Mouse (Mus musculus): ENCODE measurements around the gene Zcchc7.
"Not testable (repeated sequence)": the region's sequence is repeated elsewhere in the genome, so short reads cannot be mapped to it uniquely, and the experiment has no call there.

Gene Zcchc7

DNA sequence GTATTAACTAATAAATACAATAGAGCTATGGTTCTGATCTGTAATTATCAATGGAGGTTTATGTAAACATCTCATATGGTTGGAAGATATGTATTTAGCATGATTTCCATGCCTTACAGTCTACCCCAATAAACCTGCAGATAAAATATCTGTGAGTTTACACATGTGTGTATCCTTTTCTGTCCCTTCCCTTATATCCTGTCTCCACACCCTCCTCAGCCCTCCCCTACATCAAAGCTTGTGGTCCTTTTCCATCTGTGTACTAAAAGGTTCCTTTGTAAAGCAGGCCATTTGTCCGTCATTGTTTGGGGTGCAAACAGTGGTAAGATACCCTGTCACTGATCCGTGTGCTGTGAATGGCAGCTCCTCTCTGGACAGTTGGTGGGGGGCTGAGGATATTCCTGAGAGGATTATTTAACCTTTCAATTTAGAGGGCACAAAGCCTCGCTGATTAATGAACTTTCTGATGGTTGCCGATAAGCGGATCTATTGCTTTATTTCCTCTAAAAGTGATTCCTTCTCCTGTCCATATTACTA lies 161.7 kb downstream of the Zcchc7 start:
- no peak for DNase-seq (ENCODE audit: low read depth, low spot score)

DNA sequence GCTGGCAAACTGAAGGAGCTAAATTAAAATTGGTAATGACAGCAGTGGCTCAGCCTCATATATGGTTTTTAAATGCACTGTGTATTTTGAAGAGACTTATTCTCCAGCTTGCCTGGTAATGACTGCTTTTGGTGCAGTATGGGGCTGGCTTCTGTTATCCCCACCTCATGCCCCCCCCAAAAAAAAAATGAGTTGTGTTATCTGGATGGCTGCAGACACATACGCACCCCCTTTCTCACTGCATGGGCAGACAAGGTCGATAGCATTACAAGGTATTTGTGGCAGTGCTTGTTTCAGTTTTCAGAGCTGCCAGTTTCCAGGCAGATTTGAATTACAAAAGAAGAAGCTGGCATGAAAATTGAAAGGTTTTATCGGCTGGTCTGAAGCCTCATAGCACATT lies 162.2 kb downstream of the Zcchc7 start:
- DNase-seq (ENCODE audit: low read depth, low spot score): no peak

GRCm38 (mm10) chr4:44920831-44921230 lies 165.2 kb downstream of the Zcchc7 start:
- peak; percentile 34 for DNase-seq (ENCODE audit: low read depth, low spot score)

DNA sequence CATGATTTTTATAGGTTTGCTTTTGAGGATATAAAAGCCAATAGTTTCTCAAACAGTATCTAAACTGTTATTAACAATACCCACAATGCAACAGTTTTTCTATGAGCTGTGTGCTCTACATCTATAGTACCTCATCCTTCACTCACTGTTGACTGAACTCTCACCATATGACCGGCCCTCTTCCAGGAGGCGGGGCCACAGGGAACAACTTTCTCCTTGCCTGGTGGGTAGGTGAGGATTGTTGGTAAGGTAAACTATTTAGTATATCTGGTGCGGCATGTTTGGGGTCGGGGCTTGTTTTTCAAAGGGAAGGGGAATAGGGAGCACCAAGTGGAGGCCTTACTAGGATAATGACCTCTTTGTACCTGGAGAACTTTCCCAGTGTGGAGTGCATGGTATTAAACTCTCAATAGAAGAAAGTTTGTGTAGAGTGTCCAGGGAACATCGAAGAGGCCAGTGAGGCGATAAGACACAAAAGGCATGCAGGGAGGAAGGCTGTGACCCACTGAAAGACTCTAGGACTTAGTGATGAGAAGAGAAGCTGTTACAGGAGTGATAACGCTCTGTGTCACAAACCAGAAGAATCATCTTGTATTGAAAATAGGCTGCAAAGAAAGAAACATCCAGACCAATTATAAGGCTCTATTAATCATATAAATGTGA lies 166.9 kb downstream of the Zcchc7 start:
- no peak for DNase-seq (ENCODE audit: low read depth, low spot score)

GRCm38 (mm10) chr4:44923129-44923481 lies 167.4 kb downstream of the Zcchc7 start:
- DNase-seq (ENCODE audit: low read depth, low spot score): no peak

GRCm38 (mm10) chr4:44927934-44928333 lies 172.3 kb downstream of the Zcchc7 start:
- no peak for DNase-seq (ENCODE audit: low read depth, low spot score)

- DNase-seq (ENCODE audit: low read depth, low spot score): no peak
These were observed 173.1 kb downstream of the Zcchc7 start for GRCm38 (mm10) chr4:44928790-44929189.

DNA sequence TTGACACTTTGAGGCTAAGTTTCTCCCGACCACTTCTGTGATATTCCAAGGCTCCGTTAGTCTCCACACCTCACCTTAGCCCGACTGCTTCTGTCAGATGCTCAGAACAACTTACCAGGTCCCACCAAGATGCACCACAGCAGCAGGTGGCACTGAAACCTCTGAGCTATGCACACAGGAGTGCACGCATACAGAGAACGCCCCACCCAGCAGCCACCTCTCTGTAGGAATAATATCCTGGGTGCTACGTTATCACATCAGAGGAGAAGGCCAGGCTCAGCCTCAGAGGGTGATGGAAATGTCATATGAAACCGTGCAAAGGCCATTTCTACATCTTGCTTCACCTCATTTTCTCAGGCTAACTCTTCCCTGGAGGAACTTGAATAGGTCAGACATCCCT lies 174.7 kb downstream of the Zcchc7 start:
- no peak for DNase-seq (ENCODE audit: low read depth, low spot score)

GRCm38 (mm10) chr4:44931732-44932131 lies 176.1 kb downstream of the Zcchc7 start:
- no peak for DNase-seq (ENCODE audit: low read depth, low spot score)

- no peak for DNase-seq (ENCODE audit: low read depth, low spot score)
These were observed 183.0 kb downstream of the Zcchc7 start for GRCm38 (mm10) chr4:44938359-44939340.

DNA sequence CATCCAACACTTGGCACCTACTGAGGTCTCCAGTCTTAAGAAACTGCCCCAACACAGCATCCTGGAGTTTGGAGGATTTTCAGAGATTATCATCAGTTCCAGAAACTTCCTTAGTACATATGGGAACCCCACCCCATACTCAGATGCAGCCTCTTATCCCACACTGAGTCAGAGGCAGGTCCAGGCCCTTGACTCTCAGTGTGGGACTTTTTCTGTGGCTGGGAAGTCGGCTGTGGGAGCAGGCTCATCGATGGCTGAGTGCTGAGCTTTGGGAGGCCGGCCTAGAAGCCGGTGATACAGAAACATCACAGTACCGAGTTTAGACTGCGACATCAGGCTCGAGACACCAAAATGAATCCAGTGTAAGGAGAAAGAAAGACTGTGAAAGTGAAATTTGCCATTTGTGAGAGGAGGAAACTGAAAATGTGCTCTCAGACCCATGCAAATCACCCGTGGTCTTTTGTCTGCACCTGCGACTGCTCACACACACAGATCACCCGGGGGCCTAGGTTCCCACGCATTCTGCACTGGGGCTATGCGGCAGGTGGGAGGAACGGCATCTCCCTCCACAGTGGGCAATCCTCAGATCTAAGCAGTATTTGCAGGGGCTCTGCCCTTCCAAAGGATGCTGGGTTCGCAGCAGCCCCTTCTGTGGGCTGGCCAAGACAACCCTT lies 184.0 kb downstream of the Zcchc7 start:
- DNase-seq (ENCODE audit: low read depth, low spot score): no peak

DNA sequence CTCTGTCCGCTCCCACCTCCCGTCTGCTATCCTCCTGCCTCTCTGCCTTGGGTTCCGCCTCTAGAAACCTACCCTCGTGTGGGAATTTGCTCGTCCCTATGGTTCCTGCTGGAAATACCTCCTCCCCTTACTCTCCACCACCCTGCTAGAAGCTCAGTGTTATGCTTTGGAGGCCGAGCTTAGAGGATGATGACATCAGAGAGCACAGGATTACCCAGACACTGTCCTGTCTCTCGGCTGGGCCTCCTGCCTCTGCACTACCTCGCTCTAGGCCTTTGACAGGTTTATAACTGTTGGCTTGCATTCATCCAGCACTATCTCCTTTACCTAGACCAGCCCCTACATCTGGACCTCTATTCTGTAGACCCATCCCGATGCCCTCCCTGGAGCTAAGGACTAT lies 184.6 kb downstream of the Zcchc7 start:
- DNase-seq (ENCODE audit: low read depth, low spot score): no peak

DNA sequence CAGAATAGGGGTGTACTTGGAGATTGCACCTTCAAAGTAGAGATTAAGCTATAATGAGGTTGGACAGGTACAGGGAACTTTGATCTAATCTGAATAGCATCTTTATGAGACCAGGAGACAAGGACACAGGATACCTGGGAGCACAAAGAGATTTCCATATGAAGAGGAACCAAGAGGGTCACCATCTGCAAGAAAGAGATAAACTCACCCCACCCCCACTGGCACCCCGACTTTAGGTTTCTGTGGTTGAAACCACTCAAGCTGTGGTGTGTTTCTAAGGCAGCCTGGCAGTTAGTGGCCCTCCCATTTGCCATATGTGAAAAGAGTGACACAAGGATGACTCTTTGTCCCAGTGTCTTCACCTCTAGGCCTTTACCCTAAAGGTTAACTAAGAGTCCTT lies 186.6 kb downstream of the Zcchc7 start:
- no peak for DNase-seq (ENCODE audit: low read depth, low spot score)

GRCm38 (mm10) chr4:44943480-44943879 lies 187.8 kb downstream of the Zcchc7 start:
- no peak for DNase-seq (ENCODE audit: low read depth, low spot score)

DNA sequence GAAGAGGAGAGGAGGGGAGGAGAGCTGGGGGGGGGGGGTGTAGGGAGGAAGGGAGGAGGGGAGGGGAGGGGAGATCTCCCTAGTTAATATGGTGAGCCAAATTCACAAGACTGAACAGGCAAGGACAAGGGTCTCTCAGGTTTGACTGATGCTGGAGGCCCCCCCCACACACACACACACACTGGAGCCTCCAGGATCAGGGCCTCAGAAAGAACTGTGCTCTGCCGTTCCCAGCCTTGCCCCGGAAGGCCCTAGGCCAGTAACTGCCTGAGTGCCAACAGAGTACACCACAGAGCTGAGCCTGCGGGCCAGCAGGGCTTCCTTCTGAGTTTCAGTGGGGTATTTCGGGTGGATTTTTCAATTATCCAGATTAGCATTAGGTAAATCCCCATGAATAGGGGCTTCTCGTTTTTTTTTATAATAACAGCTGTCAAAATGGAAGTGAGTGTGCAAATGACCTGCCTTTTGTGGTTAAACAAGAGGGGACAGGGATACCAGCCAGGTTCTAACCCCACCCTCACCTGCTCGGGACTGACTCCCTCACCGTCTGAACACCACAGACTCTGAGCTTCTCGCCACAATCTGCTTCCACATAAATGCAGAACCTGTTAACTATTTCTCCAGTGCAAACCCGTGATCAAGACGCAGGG lies 188.9 kb downstream of the Zcchc7 start:
- no peak for DNase-seq (ENCODE audit: low read depth, low spot score)

- DNase-seq (ENCODE audit: low read depth, low spot score): not testable (repeated sequence)
These were observed 190.4 kb downstream of the Zcchc7 start for GRCm38 (mm10) chr4:44946126-44946525.

DNA sequence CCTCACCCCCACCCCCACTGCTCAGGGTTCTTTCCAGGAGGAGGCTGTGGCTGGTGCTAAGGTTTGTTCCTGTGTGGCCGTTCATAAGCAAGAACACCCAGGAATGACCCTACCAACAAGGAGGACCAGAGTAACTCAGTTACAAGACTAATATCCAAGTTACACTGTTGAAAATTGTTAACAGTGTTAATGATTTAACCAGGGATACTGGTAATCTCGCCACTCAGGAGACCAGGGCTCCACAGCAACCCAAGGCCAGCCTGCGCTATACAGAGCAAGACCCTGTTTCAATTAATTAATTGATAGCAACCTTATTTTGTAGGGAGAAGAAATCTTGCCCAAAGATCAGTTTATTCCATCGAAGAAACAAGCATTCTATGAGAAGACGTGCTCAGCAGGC lies 191.8 kb downstream of the Zcchc7 start:
- DNase-seq (ENCODE audit: low read depth, low spot score): peak; percentile 45

GRCm38 (mm10) chr4:44948314-44948713 lies 192.6 kb downstream of the Zcchc7 start:
- DNase-seq (ENCODE audit: low read depth, low spot score): peak; percentile 77

DNA sequence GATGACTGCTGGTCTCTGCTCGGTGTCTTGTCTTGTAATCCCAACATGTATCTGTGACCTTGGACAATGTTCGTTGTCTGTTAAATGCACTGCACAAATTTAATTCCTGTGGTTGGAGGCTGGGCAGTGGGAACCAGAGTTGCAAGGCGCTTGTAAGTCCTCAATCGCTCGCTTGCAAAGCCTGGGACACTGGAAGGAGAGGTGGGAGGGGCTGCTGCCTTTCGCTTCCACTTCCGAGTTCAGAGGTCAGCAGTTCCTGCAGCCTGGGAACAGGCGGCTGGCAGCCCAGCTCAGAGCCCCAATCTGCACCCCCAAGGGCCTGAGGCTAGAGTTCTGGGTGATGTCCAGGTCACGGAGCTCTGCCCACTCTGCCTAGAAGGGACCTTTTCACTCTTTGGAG lies 197.4 kb downstream of the Zcchc7 start:
- DNase-seq (ENCODE audit: low read depth, low spot score): peak; percentile 83

DNA sequence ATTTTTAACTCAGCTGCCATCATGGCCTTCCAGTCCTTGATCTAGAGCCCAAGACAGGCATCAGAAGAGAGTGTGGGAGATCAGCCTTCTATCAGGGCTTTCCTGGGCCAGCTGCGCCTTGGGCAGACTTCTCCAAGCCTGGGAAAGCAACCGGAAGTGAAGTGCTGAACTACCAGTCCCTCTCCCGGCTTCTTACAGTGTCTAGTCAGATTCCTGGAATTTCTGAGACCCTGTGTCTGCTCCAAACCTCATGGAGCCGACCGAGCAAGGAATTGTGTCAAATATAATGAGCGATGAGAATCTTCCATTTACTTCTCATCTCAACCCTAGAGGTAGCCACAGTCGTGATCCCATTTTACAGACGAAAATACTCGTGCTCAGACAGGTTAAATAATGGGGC lies 203.1 kb downstream of the Zcchc7 start:
- DNase-seq (ENCODE audit: low read depth, low spot score): no peak

DNA sequence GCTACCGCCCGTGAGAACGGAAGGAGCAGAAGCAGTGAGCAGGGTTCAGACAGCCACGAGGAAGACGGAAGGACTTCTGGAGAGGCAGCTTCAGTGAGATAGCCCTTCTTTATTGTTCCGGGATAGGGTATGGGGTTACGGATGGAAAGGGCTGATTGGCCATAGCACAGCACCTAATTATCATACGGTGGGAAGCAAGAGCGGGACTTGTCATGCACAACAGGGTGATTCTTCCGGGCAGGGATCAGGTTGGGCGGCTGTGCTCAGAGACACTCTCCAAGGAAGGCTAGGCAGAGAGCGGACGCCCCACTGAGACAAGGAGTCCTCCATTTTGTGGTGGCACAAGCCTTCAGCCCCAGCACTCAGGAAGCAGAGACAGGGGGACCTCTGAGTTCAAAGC lies 203.5 kb downstream of the Zcchc7 start:
- DNase-seq (ENCODE audit: low read depth, low spot score): peak; percentile 91

- no peak for DNase-seq (ENCODE audit: low read depth, low spot score)
These were observed 207.5 kb downstream of the Zcchc7 start for GRCm38 (mm10) chr4:44963156-44963555.
